Mouse (Mus musculus) C2C12 (cell line): ENCODE data around the gene Cass4.

ENCODE experiments used
- CTCF ChIP-seq: IDR thresholded peaks from one replicate; pipeline ENCODE4 v1.5.1; 2011; ENCODE audit not compliant: control insufficient read depth, insufficient read depth, insufficient read length
- MYOG ChIP-seq: IDR thresholded peaks from one replicate; pipeline ENCODE4 v1.6.1; 2011; ENCODE audit not compliant: control insufficient read depth, insufficient read length; ENCODE audit errors: extremely low read depth
- USF1 ChIP-seq: IDR thresholded peaks from one replicate; pipeline ENCODE4 v1.6.1; 2011; ENCODE audit warnings: low read depth, mild to moderate bottlenecking, control low read depth, moderate library complexity

- no peak for TF ChIP-seq CTCF
- no peak for TF ChIP-seq MYOG
- no peak for TF ChIP-seq USF1
Measured at GRCm38 (mm10) chr2:172411091-172411490, 17.5 kb downstream of the Cass4 start.
